Mouse (Mus musculus) kidney, adult 2 months (tissue): ENCODE results near the gene Pgc.

Source experiments
- CTCF ChIP-seq: fragments of 200-500 bp; conservative IDR thresholded peaks from 2 replicates; pipeline ENCODE4 v1.5.1; 2011; ENCODE audit warnings: low read depth, mild to moderate bottlenecking, control low read depth, low read length, moderate library complexity, mixed read lengths; ENCODE audit not compliant: insufficient read depth, insufficient read length
- POLR2A ChIP-seq: fragments of 200-500 bp; IDR thresholded peaks from one replicate; pipeline ENCODE4 v1.6.1; 2011; ENCODE audit warnings: low read depth, low read length, control low read depth

- TF ChIP-seq CTCF, result peak; percentile 74
- TF ChIP-seq POLR2A, result peak; percentile 31
These were observed 31.9 kb upstream of the Pgc start, which contains the start of gene Prickle4 for GRCm38 (mm10) chr17:47694503-47695336.
